Mouse (Mus musculus) CH12.LX (cell line): Measurements from ENCODE around the gene Grin2a. TPM values are rescaled to one million over a fixed set of nuclear protein-coding genes. Genes with fewer than 3 reads are reported as not detected.

Experiments
- DNase-seq: peaks from one replicate; pipeline ENCODE4 v3.0.0-alpha.2; 2013; ENCODE audit errors: extremely low read depth
- H3K27ac ChIP-seq: 2 replicates; pipeline ENCODE4 v1.5.1; 2012; ENCODE audit warnings: low read depth, mild to moderate bottlenecking, control low read depth, moderate library complexity; ENCODE audit not compliant: insufficient read depth
- H3K27me3 ChIP-seq: replicated peaks from 2 replicates; pipeline ENCODE3; 2012; ENCODE audit warnings: inconsistent platforms
- H3K36me3 ChIP-seq, 2 experiments: replicated peaks in 1 of 2; 2 replicates each; pipeline versions ENCODE3 to v1.6.1; 2012; ENCODE audit warnings: inconsistent platforms in 1 of 2, low read length in 1 of 2, mild to moderate bottlenecking in 1 of 2, mixed read lengths in 1 of 2, moderate library complexity in 1 of 2; ENCODE audit not compliant: control insufficient read depth in 1 of 2, insufficient read depth in 1 of 2
- H3K4me1 ChIP-seq, 2 experiments: 2 replicates each; pipeline ENCODE4 v1.6.1; 2012; ENCODE audit warnings: inconsistent platforms in 1 of 2, moderate library complexity in 1 of 2; ENCODE audit not compliant: insufficient read depth in 2 of 2, control insufficient read depth in 1 of 2
- H3K4me2 ChIP-seq: 2 replicates; pipeline ENCODE4 v1.6.1; 2012; ENCODE audit warnings: low read depth, mild to moderate bottlenecking, control low read depth; ENCODE audit not compliant: poor library complexity, insufficient read depth, severe bottlenecking
- H3K4me3 ChIP-seq, 3 experiments: fragments of 150-350 bp in 1 of 3; sonication (generic) in 1 of 3; replicated peaks in 1 of 3; 2 replicates each; pipeline versions ENCODE3 to v1.5.1; 2011 to 2012; ENCODE audit warnings: low read depth in 2 of 3, low read length in 2 of 3, mild to moderate bottlenecking in 2 of 3, moderate library complexity in 2 of 3, control low read depth in 1 of 3, improper control_type of control experiment in 1 of 3, inconsistent platforms in 1 of 3, mixed read lengths in 1 of 3; ENCODE audit not compliant: poor library complexity in 1 of 3
- H3K79me2 ChIP-seq: replicated peaks from 2 replicates; pipeline ENCODE4 v1.6.1; 2012; ENCODE audit warnings: mild to moderate bottlenecking, moderate library complexity; ENCODE audit not compliant: control insufficient read depth, poor library complexity, insufficient read depth, severe bottlenecking; ENCODE audit errors: extremely low read depth
- H3K9ac ChIP-seq: 2 replicates; pipeline ENCODE4 v1.6.1; 2012; ENCODE audit warnings: low read depth, mild to moderate bottlenecking, control low read depth, moderate library complexity; ENCODE audit not compliant: insufficient read depth
- H3K9me3 ChIP-seq: replicated peaks from 2 replicates; pipeline ENCODE3; 2012; ENCODE audit warnings: low read length, inconsistent platforms, mixed read lengths
- BHLHE40 ChIP-seq: IDR thresholded peaks from 2 replicates; pipeline ENCODE4 v1.6.1; 2011; ENCODE audit warnings: mild to moderate bottlenecking, low read depth, low read length, improper control_type of control experiment
- CTCF ChIP-seq, 2 experiments: IDR thresholded peaks in 1 of 2; conservative IDR thresholded peaks in 1 of 2; 2 replicates each; pipeline ENCODE4 v1.5.1; 2011 to 2012; ENCODE audit warnings: low read depth in 2 of 2, low read length in 2 of 2, improper control_type of control experiment in 1 of 2, inconsistent platforms in 1 of 2, mild to moderate bottlenecking in 1 of 2, moderate library complexity in 1 of 2
- EP300 ChIP-seq: IDR thresholded peaks from 2 replicates; pipeline ENCODE4 v1.6.1; 2011; ENCODE audit warnings: low read length, improper control_type of control experiment
- GABPA ChIP-seq: IDR thresholded peaks from 2 replicates; pipeline ENCODE4 v1.6.1; 2012; ENCODE audit warnings: low read depth, low read length, improper control_type of control experiment, inconsistent platforms; ENCODE audit not compliant: insufficient replicate concordance
- JUN ChIP-seq: IDR thresholded peaks from 2 replicates; pipeline ENCODE4 v1.6.1; 2011; ENCODE audit warnings: low read depth, mild to moderate bottlenecking, low read length, improper control_type of control experiment, moderate library complexity; ENCODE audit not compliant: insufficient read depth
- JUND ChIP-seq: conservative IDR thresholded peaks from 2 replicates; pipeline ENCODE4 v1.6.1; 2011; ENCODE audit warnings: low read depth, low read length, improper control_type of control experiment
- KAT2A ChIP-seq: IDR thresholded peaks from 2 replicates; pipeline ENCODE4 v1.6.1; 2012; ENCODE audit warnings: low read length, improper control_type of control experiment, inconsistent platforms; ENCODE audit not compliant: insufficient replicate concordance
- MAFK ChIP-seq: IDR thresholded peaks from 2 replicates; pipeline ENCODE4 v1.6.1; 2011; ENCODE audit warnings: low read length, improper control_type of control experiment; ENCODE audit not compliant: insufficient replicate concordance
- MAZ ChIP-seq: IDR thresholded peaks from 2 replicates; pipeline ENCODE4 v1.6.1; 2012; ENCODE audit warnings: low read depth, mild to moderate bottlenecking, inconsistent platforms, low read length, improper control_type of control experiment, moderate library complexity
- NELFE ChIP-seq: IDR thresholded peaks from 2 replicates; pipeline ENCODE4 v1.6.1; 2011; ENCODE audit warnings: low read depth, low read length, improper control_type of control experiment
- PAX5 ChIP-seq: IDR thresholded peaks from 2 replicates; pipeline ENCODE4 v1.6.1; 2012; ENCODE audit warnings: low read length, inconsistent platforms, mixed read lengths
- POLR2A ChIP-seq: IDR thresholded peaks from 2 replicates; pipeline ENCODE4 v1.6.1; 2011; ENCODE audit warnings: low read depth, mild to moderate bottlenecking, improper control_type of control experiment, low read length
- RAD21 ChIP-seq: IDR thresholded peaks from 2 replicates; pipeline ENCODE4 v1.6.1; 2011; ENCODE audit warnings: low read depth, mild to moderate bottlenecking, low read length, improper control_type of control experiment, moderate library complexity
- RCOR1 ChIP-seq: conservative IDR thresholded peaks from 2 replicates; pipeline ENCODE4 v1.6.1; 2012; ENCODE audit warnings: low read depth, mild to moderate bottlenecking, inconsistent platforms, low read length, improper control_type of control experiment
- SMC3 ChIP-seq: IDR thresholded peaks from 2 replicates; pipeline ENCODE4 v1.6.1; 2011; ENCODE audit warnings: low read depth, low read length, improper control_type of control experiment
- TBP ChIP-seq: conservative IDR thresholded peaks from 2 replicates; pipeline ENCODE4 v1.6.1; 2011; ENCODE audit warnings: low read depth, low read length, improper control_type of control experiment
- USF2 ChIP-seq: conservative IDR thresholded peaks from 2 replicates; pipeline ENCODE4 v1.6.1; 2011; ENCODE audit warnings: low read depth, low read length, improper control_type of control experiment
- ZC3H11A ChIP-seq: IDR thresholded peaks from 2 replicates; pipeline ENCODE4 v1.6.1; 2012; ENCODE audit warnings: low read depth, mild to moderate bottlenecking, inconsistent platforms, low read length, improper control_type of control experiment
- dilution Hi-C: fragments of 300-500 bp; cut with MboI; formaldehyde crosslinking; loops from 2 replicates; pipeline ENCODE4 v1.14.3; 2020; ENCODE audit warnings: low sequenced_read_pairs; ENCODE audit not compliant: extremely low pct_unique_long_range_greater_than_20kb, extremely low pct_ligation_motif_present
- in situ Hi-C: fragments of 300-500 bp; cut with MboI; formaldehyde crosslinking; loops from 3 replicates; pipeline ENCODE4 v1.14.3; 2019; ENCODE audit warnings: low sequenced_read_pairs, low pct_ligation_motif_present, low pct_unique_long_range_greater_than_20kb, mixed read lengths
- polyA plus RNA-seq: library from polyadenylated mRNA; unstranded; fragments of >175 nt; gene quantifications from 2 replicates; pipeline ENCODE4 v1.2.1, GENCODE M21; 2012; ENCODE audit warnings: low read depth; ENCODE audit not compliant: insufficient read length
- total RNA-seq, 2 experiments: library from RNA; depleted of rRNA; stranded (reverse); fragments of 300-350 nt in 1 of 2; fragments of >200 nt in 1 of 2; gene quantifications; 2 replicates each; pipeline ENCODE4 v1.2.3; 2012 to 2014

Gene Grin2a
- total and polyA plus RNA-seq, 3 experiments: not detected

- dilution Hi-C loops (no loop called here), in situ Hi-C loops (no loop called here)
- Histone ChIP-seq H3K27ac (no peak overlapping the region), H3K4me3 (no peak overlapping the region), H3K4me1 (peaks cover 0 to 2% of the 10 kb centered on the region in 2 experiments; a peak in 1 of 4 replicates), H3K9me3 (peaks cover 4% of the 10 kb centered on the region), H3K27me3 (no peaks in the 10 kb centered on the region), H3K4me2 (no peak overlapping the region), H3K79me2 (no peaks in the 10 kb centered on the region), H3K9ac (no peak overlapping the region), H3K36me3 (no peaks in the 10 kb centered on the region)
- TF ChIP-seq ZC3H11A (no peak), SMC3 (peak; percentile 18), RCOR1 (no peak), BHLHE40 (no peak), RAD21 (peak; percentile 42), JUND (no peak), JUN (no peak), USF2 (no peak), KAT2A (no peak), TBP (no peak), PAX5 (no peak), MAZ (no peak), NELFE (no peak), POLR2A (no peak), EP300 (no peak), MAFK (no peak), CTCF (conservative IDR thresholded peaks at IDR 0.05 in 1 of 2, IDR thresholded peaks at IDR 0.05 in 1 of 2; ENCODE audit: low read depth in 2 of 2, low read length in 2 of 2) (peak in 1 of 2 experiments; percentile 49; a peak in 2 of 4 replicates), GABPA (no peak)
- no peak for DNase-seq
Measured at GRCm38 (mm10) chr16:9737131-9737530, 258.2 kb downstream of the Grin2a start.

- Histone ChIP-seq H3K9ac (no peak overlapping the region), H3K27ac (no peak overlapping the region)
- no peak for TF ChIP-seq BHLHE40
- peak; percentile 11 for TF ChIP-seq RAD21
- peak in 1 of 2 experiments; percentile 58; a peak in 2 of 4 replicates for TF ChIP-seq CTCF (conservative IDR thresholded peaks at IDR 0.05 in 1 of 2, IDR thresholded peaks at IDR 0.05 in 1 of 2; ENCODE audit: low read depth in 2 of 2, low read length in 2 of 2)
- TF ChIP-seq, all 38 proteins: peak for 2
- no peaks in the 10 kb centered on the region for H3K36me3 ChIP-seq
- in situ Hi-C loops (no loop called here), dilution Hi-C loops (no loop called here)
- H3K4me3 ChIP-seq: no peak overlapping the region
- H3K4me2 ChIP-seq: no peak overlapping the region
- peaks cover 4% of the 10 kb centered on the region for H3K9me3 ChIP-seq
- peak; percentile 22 for DNase-seq
- H3K79me2 ChIP-seq: no peaks in the 10 kb centered on the region
- peaks cover 0 to 2% of the 10 kb centered on the region in 2 experiments; a peak in 1 of 4 replicates for H3K4me1 ChIP-seq
- H3K27me3 ChIP-seq: no peaks in the 10 kb centered on the region
Measured at GRCm38 (mm10) chr16:9735365-9736080, 259.8 kb downstream of the Grin2a start.
